Mouse (Mus musculus) intestine, embryonic 16.5 days (tissue): ENCODE results near the gene Ttyh2. TPM values are rescaled to one million over a fixed set of nuclear protein-coding genes. Genes with fewer than 3 reads are reported as not detected.

Experiments
- ATAC-seq: fragments of 200-750 bp; cut with Nextera tagmentation; 2 replicates; pipeline ENCODE4 v1.8.0; 2017; ENCODE audit warnings: moderate TSS enrichment, moderate library complexity
- H3K27ac ChIP-seq: fragments of 300-500 bp; sonication (generic); 2 replicates; pipeline ENCODE4 v1.5.1; 2014; ENCODE audit warnings: mild to moderate bottlenecking, low read length
- H3K27me3 ChIP-seq: fragments of 300-500 bp; sonication (generic); replicated peaks from 2 replicates; pipeline ENCODE4 v1.6.1; 2014; ENCODE audit warnings: low read length, control low read depth, mixed read lengths; ENCODE audit not compliant: control insufficient read depth, insufficient read depth
- H3K36me3 ChIP-seq: fragments of 300-500 bp; sonication (generic); 2 replicates; pipeline ENCODE4 v1.6.1; 2014; ENCODE audit warnings: low read length, control low read depth; ENCODE audit not compliant: control insufficient read depth, insufficient read depth
- H3K4me1 ChIP-seq: fragments of 300-500 bp; sonication (generic); 2 replicates; pipeline ENCODE4 v1.6.1; 2014; ENCODE audit warnings: low read length, control low read depth, mixed read lengths; ENCODE audit not compliant: control insufficient read depth, insufficient read depth
- H3K4me2 ChIP-seq: fragments of 300-500 bp; sonication (generic); 2 replicates; pipeline ENCODE4 v1.6.1; 2014; ENCODE audit warnings: low read depth, low read length, control low read depth
- H3K4me3 ChIP-seq: fragments of 300-500 bp; sonication (generic); 2 replicates; pipeline ENCODE4 v1.5.1; 2014; ENCODE audit warnings: mild to moderate bottlenecking, low read length
- H3K9ac ChIP-seq: fragments of 300-500 bp; sonication (generic); 2 replicates; pipeline ENCODE4 v1.6.1; 2014; ENCODE audit warnings: low read depth, low read length
- H3K9me3 ChIP-seq: fragments of 300-500 bp; sonication (generic); 2 replicates; pipeline ENCODE4 v1.6.1; 2016; ENCODE audit warnings: low read length, control low read depth; ENCODE audit not compliant: control insufficient read depth
- WGBS: fragments of 180-500 bp; shearing (Covaris S2); extraction: QIAGEN DNeasy Blood & Tissue Kit; methylation state at CpG from one replicate; pipeline ENCODE4 v1.1.7; 2014; 5-methylcytosine and 5-hydroxymethylcytosine counted together
- polyA plus RNA-seq: library from polyadenylated mRNA; unstranded; fragments of >200 nt; fragmentation: Nextera tagmentation; extraction: Ambion mirVana; gene quantifications from 2 replicates; pipeline ENCODE4 v1.2.1, GENCODE M21; 2015

Gene Ttyh2
- polyA plus RNA-seq = 39.1 and 48.3 TPM in 2 replicates

GRCm38 (mm10) chr11:114675341-114675825, at the start of gene Ttyh2:
Gene Ttyh2 (plus strand): TSS chr11:114675431.
- Histone ChIP-seq H3K4me2 (peak within 1 kb of the TSS; percentile 85), H3K27ac (peak within 1 kb of the TSS; percentile 87), H3K27me3 (no peaks in the 10 kb centered on the region), H3K9me3 (no peaks in the 10 kb centered on the region), H3K9ac (peak within 1 kb of the TSS; percentile 79), H3K4me1 (peaks cover 36% of the 10 kb centered on the region), H3K36me3 (peaks cover 6% of the 10 kb centered on the region; the same call in 1 of the 2 replicates), H3K4me3 (peak within 1 kb of the TSS; percentile 74)
- WGBS = under 1% methylated on average over 40 of the region's 40 CpGs
- ATAC-seq = peak; percentile 88

DNA sequence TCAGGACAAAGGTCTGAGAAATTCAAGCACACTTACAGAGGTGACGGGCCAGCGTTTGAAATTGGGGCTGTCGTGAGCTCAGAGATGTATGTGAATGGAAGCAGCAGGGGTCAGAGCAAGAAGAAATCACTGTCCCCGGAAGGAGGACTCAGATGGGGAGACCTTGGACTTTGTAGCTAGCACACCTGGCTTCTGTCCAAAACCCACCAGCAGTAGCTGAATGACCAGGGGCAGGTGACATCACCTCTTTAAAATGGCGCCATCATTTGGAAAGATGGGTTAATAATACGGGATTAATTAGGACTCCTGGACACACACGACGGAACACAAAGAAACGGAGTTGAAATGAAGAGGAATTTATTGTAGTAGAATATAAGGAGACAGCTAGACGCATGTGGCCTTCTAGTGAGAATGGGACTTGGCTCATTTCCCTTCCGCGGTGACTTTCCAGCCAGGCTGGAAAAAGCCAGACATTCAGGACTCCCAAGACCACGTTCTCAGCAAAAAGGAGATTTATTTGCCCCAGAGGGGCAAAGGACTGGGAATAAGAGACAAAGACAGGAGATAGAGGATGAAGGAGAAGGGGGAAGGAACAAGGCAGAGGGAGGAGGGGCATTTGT, 49.0 kb upstream of the Ttyh2 start:
- H3K4me3 ChIP-seq = no peak overlapping the region
- H3K4me2 ChIP-seq = no peak overlapping the region
- peaks cover 4% of the 10 kb centered on the region for H3K9me3 ChIP-seq
- H3K4me1 ChIP-seq = no peaks in the 10 kb centered on the region
- H3K27ac ChIP-seq = no peak overlapping the region
- 81% methylated on average over 13 of the region's 13 CpGs for WGBS
- H3K9ac ChIP-seq = no peak overlapping the region
- H3K36me3 ChIP-seq = no peaks in the 10 kb centered on the region
- H3K27me3 ChIP-seq = no peaks in the 10 kb centered on the region
- ATAC-seq = no peak

DNA sequence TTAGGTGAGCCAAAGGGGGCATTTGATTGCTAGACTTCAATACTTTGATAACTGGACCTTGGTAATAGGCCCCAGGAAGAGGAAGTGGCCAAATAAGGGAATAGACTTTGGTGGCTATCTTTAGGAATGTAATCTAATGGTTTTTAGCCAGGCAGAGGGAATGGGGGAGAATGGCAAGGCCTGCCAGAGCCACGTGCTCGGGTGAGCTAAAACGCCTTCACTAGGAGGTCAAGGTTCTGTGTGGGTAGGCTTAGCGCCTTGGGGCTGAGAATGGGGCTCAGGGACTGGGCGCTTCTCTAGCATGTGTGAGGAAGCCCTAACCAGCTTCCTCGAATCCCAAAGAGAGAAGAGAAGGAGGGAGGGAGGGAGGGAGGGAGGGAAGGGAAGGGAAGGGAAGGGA, 48.2 kb upstream of the Ttyh2 start:
- no peak overlapping the region for H3K27ac ChIP-seq
- H3K4me3 ChIP-seq = no peak overlapping the region
- no peaks in the 10 kb centered on the region for H3K4me1 ChIP-seq
- no peak overlapping the region for H3K4me2 ChIP-seq
- peaks cover 4% of the 10 kb centered on the region for H3K9me3 ChIP-seq
- no peak for ATAC-seq
- H3K27me3 ChIP-seq = no peaks in the 10 kb centered on the region
- no peak overlapping the region for H3K9ac ChIP-seq
- no peaks in the 10 kb centered on the region for H3K36me3 ChIP-seq
- WGBS = 74% methylated on average over 6 of the region's 6 CpGs

DNA sequence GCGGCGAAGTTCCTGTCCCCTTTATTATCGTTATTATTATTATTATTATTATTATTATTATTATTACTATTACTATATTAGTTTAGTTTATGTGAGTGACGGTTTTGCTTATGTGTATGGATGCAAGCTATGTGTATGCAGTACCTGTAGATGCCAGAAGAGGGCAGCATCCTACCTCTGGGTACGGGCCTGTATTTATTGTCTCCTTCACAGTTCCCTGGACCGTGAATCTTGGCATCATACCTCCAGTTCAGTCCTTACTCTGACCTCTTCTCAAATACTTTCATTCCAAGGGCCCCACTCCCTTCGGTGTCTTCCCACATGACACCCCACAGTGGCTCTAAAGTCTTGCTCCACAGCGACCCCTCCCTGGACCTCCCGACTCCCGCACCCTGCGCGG, 47.2 kb upstream of the Ttyh2 start:
- no peak overlapping the region for H3K9ac ChIP-seq
- no peak overlapping the region for H3K4me2 ChIP-seq
- H3K36me3 ChIP-seq = no peaks in the 10 kb centered on the region
- H3K4me3 ChIP-seq = no peak overlapping the region
- H3K4me1 ChIP-seq = no peaks in the 10 kb centered on the region
- WGBS = 69% methylated on average over 12 of the region's 12 CpGs
- no peak overlapping the region for H3K27ac ChIP-seq
- no peaks in the 10 kb centered on the region for H3K27me3 ChIP-seq
- ATAC-seq = no peak
- peaks cover 4% of the 10 kb centered on the region for H3K9me3 ChIP-seq

GRCm38 (mm10) chr11:114630044-114630443, 45.2 kb upstream of the Ttyh2 start:
- ATAC-seq = no peak
- H3K4me1 ChIP-seq = no peaks in the 10 kb centered on the region
- 78% methylated on average over 5 of the region's 5 CpGs for WGBS

DNA sequence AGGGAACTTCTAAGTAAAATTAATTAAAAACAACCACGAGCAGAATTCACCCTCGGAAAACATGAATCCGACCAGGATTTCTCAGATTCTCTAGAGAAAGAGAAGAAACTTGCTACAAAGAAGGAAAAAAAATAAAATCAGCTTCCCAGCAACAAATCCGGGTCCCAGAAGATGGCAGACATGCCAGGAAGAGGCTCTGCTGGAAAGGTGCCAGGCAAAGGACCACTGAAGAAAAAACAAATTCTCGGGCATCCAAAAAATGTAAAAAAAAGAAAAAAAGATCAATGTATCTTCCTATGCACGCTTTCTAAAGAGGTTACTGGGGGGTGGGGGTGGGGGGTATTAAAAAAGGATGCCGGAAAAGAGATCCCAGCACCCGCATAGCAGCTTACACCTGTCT, 43.0 kb upstream of the Ttyh2 start:
- Histone ChIP-seq H3K4me1 (0 out of 2 replicates have a peak, but pooled peaks cover 4% of the 10 kb centered on the region), H3K36me3 (no peaks in the 10 kb centered on the region), H3K9ac (no peak overlapping the region), H3K4me3 (no peak overlapping the region), H3K27ac (no peak overlapping the region), H3K9me3 (peaks cover 4% of the 10 kb centered on the region), H3K27me3 (no peaks in the 10 kb centered on the region), H3K4me2 (no peak overlapping the region)
- WGBS = 61% methylated on average over 8 of the region's 8 CpGs
- ATAC-seq = no peak

More at GRCm38 (mm10) chr11:114630044-114630443, 45.2 kb upstream of the Ttyh2 start:
- Histone ChIP-seq H3K4me3 (no peak overlapping the region), H3K4me2 (no peak overlapping the region), H3K9ac (no peak overlapping the region), H3K9me3 (peaks cover 4% of the 10 kb centered on the region), H3K27ac (no peak overlapping the region), H3K36me3 (no peaks in the 10 kb centered on the region), H3K27me3 (no peaks in the 10 kb centered on the region)

GRCm38 (mm10) chr11:114636292-114636691, 38.9 kb upstream of the Ttyh2 start:
- Histone ChIP-seq H3K27ac (no peak overlapping the region), H3K27me3 (peaks cover 4% of the 10 kb centered on the region; the same call in 1 of the 2 replicates), H3K36me3 (no peaks in the 10 kb centered on the region), H3K9me3 (no peaks in the 10 kb centered on the region), H3K4me1 (peaks cover 7% of the 10 kb centered on the region; the same call in 1 of the 2 replicates), H3K9ac (no peak overlapping the region), H3K4me3 (no peak overlapping the region), H3K4me2 (peak overlapping the region; percentile 32; the same call in 1 of the 2 replicates)
- under 1% methylated on average over 6 of the region's 6 CpGs for WGBS
- peak; percentile 48; the same call in 1 of the 2 replicates for ATAC-seq

DNA sequence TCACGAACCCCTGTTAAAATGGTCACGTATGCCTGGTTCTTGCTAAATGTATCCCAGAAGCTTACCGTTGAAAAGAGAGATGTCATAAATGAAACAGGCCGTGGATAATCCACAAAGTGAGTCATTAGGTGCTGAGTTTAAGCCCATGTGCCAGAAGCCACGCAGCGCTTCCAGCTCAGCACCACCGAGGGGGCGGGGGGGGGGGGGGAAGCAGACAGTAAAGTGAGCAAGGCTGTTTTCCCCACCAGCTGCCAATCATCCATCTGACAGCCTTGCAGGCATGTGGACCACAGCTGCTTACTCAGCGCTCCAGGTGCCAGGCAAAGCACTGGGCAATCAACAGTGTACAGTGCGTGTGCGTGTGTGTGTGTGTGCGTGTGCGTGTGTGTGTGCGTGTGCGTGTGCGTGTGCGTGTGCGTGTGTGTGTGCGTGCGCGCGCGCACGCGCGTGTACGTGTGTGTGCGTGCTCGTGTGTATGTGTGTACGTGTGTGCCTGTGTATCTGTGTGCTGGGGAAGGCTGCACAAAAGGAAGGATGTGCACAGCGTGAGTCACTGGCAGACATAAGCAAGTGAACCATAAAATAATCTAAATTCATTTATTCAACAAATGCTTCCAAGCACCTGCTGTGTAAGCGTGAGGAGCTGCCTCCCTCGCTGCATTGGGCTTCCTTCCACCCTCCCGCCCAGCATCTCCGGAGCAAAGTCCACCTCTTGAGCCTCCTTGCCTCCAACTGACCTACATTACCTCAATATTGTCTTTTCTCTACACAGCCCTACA, 38.3 kb upstream of the Ttyh2 start:
- ATAC-seq = 0 out of 2 replicates have a peak, but pooled peaks have one; percentile 11
- Histone ChIP-seq H3K27me3 (peaks cover 4% of the 10 kb centered on the region; the same call in 1 of the 2 replicates), H3K4me3 (no peak overlapping the region), H3K4me1 (peaks cover 7% of the 10 kb centered on the region; the same call in 1 of the 2 replicates), H3K36me3 (no peaks in the 10 kb centered on the region), H3K4me2 (peak overlapping the region; percentile 32; the same call in 1 of the 2 replicates), H3K27ac (no peak overlapping the region), H3K9me3 (no peaks in the 10 kb centered on the region), H3K9ac (no peak overlapping the region)
- 57% methylated on average over 35 of the region's 35 CpGs for WGBS

DNA sequence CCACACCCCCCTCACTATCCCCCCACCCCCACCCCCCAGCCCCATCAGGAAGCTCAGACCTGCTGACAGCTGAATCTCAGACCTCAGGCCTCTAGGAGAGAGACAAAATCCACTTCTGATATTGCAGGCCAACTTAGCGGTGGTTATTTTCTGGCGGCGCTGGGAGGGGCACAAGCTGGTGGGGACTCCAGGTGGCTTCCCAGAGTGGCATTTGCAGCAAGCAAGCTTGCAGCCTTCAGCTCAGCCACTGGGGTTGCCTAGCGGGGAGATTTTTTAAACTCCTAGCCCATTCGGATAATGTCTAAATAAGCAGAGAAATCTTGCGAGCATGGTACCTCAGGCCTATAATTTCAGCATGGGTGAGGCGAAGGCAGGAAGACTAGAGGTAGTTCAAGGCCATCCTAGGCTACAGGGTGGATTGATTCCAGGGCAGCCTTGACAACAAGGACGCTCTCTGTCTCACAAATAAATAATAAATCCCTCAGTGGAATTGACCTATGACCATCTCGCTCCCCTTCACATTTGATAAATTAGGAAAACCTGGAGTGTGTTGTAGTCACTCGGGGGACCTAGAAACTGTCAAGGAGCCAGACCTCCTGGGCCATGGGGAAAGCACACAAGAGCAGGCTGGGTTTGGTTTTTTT, 36.5 kb upstream of the Ttyh2 start:
- no peak overlapping the region for H3K27ac ChIP-seq
- H3K27me3 ChIP-seq = peaks cover 4% of the 10 kb centered on the region; the same call in 1 of the 2 replicates
- no peak for ATAC-seq
- H3K4me2 ChIP-seq = no peak overlapping the region
- H3K9me3 ChIP-seq = no peaks in the 10 kb centered on the region
- WGBS = 70% methylated on average over 10 of the region's 10 CpGs
- no peak overlapping the region for H3K4me3 ChIP-seq
- no peak overlapping the region for H3K9ac ChIP-seq
- no peaks in the 10 kb centered on the region for H3K36me3 ChIP-seq
- H3K4me1 ChIP-seq = peaks cover 7% of the 10 kb centered on the region; the same call in 1 of the 2 replicates
